Mouse (Mus musculus): ENCODE measurements at regions not wholly inside any gene's neighbourhood (a gene's known extent, or its start where the extent isn't known, plus 50 kb on each side); places are given as distances from the start of the nearest gene placed in this dataset.
A peak's percentile ranks its signal among the peaks of the same experiment; 100 is the strongest.

DNA sequence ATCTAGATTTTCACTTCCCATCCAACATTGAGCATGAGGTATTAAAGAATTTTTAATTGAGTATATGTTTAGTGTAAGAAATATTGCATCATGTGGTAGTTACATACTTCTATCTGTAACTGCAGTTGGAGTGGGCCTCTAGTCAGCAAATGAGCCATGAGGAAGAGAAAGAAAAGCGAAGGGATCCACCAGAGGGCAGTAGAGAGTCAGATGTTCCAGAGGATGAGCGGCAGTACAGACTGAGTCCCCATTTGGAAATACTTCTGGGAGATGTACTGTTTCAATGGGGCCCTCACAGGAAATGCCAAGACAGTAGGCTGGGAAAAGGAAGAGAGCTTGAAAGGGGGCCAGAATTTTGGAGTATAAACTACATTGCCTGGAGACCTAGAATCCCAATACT lies 221.2 kb downstream of the Myh15 start:
- peak; percentile 79 for DNase-seq (ENCODE audit: low spot score)

DNA sequence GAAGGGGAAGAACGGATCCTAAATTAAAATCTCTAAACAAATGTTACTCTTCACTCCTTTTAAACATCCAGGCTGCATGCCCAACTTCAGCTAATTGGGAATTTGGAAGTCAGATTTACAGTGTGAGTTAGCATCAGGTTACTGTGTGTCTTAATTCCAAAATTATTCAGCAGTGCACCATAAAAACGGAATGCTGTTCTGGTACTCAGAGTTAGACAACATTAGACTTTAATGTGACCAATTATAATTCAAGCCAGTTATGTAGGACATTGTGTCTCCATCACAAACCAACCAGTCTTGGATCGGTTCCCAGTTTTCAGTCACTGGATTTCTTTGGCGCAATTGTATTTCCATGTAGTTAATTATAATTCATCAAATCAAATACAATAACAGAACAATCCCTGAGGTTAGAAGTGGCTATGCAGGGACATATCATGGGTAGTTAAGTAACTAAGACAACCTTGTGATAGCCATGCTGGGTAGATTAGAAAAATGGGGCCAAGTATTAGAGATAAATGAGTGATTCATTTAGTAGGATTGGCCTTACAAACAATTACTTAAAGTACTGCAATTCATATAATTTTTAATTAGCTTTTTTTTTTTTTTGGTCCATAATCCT lies 230.9 kb downstream of the Myh15 start:
- DNase-seq (ENCODE audit: low spot score), result no peak

GRCm38 (mm10) chr16:49289200-49290079 lies 232.2 kb downstream of the Myh15 start:
- DNase-seq (ENCODE audit: low spot score), result no peak

- no peak for DNase-seq (ENCODE audit: low spot score)
Measured at GRCm38 (mm10) chr16:49303612-49304307, 246.5 kb downstream of the Myh15 start.

GRCm38 (mm10) chr16:49304354-49304753 lies 247.1 kb downstream of the Myh15 start:
- no peak for DNase-seq (ENCODE audit: low spot score)

DNA sequence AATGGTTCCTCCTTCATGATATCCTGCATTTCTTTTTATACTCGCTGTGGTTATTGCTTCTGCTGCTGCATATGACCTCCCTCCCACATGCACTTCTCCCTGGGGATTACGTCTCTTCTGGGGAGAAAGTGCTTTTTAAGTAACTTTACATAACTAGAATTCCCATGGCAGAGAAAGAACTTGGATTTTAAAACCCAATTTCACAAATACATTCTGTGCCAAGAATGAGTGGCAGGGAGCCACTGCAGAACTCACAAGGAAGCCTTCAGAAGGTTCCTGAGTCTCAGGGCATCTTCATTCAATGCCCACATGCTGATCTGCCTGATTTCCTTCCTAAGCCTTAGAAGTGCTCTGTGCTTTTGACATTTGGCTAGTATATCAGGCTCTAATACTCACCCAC lies 259.8 kb downstream of the Myh15 start:
- DNase-seq (ENCODE audit: low spot score), result no peak

DNA sequence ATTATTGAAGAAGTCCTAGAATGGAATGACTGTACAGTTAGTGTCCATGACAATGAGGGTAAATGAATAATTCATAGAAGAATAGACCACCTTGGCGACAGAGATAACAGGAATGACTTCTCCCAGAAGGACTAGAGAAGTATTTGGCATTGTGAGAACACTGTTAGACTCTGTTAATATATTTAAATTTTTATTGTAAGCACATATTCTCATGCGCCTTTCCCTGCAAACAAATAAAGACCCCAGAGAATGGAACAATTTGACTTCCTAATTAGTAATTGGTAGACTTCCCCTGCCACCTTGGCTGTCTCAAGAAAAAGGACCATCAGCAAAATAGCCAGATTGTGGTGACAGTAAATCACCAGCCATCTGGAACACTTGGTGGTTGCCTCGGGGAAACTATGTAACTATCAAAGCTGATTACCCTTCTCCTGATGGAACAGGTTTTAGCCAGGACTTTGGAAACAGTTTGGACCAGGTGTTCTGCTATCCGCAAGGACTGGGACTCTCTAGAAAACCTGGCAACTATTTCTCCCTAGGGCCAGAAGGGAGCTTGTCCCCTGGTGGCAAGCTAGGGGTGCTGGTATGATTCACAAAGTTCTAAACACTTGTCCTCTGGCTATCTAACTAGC lies 261.9 kb downstream of the Myh15 start:
- DNase-seq (ENCODE audit: low spot score), result no peak

GRCm38 (mm10) chr16:49319774-49320173 lies 262.5 kb downstream of the Myh15 start:
- no peak for DNase-seq (ENCODE audit: low spot score)

DNA sequence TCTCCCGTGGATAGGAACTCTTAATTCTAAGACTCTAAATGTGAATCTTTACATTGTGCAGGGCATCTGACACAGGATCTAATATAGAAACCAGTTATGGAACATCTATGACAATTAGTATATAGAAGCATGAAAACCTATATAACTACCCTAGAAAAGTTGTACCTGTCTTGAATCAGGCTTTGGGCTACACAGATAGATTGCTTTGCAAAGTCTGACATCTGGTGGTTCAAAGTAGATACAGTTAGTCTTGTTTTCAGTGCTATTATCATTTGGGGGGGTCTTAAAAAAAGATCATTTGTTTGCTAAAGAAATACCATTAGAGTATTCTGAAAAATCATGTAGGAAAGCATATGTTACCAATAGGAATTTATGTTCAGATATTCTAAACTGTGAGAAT lies 264.7 kb downstream of the Myh15 start:
- DNase-seq (ENCODE audit: low spot score), result no peak

GRCm38 (mm10) chr16:49330725-49331386 lies 273.6 kb downstream of the Myh15 start:
- DNase-seq (ENCODE audit: low spot score), result no peak

GRCm38 (mm10) chr16:49332107-49332722 lies 274.9 kb downstream of the Myh15 start:
- no peak for DNase-seq (ENCODE audit: low spot score)

DNA sequence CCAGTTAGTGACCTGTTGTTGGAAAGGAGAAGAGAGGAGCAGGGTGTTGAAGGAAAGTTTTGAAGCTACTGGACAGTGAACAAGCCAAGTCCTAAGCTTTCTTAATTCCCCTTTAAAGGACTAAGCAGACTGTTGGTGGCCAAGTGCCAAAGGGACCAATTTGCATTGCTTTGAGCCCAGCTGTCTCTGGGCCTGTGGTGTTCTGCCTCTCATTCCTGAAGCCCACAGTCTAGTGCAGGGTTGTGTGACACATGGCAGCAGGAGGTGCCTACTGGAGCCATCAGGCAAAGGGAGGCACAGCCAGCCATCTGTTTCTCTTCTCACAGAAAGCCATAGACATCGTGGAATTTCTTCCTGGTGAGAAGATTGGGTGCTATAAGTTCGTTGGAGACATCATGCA lies 278.6 kb downstream of the Myh15 start:
- DNase-seq (ENCODE audit: low spot score), result no peak

DNA sequence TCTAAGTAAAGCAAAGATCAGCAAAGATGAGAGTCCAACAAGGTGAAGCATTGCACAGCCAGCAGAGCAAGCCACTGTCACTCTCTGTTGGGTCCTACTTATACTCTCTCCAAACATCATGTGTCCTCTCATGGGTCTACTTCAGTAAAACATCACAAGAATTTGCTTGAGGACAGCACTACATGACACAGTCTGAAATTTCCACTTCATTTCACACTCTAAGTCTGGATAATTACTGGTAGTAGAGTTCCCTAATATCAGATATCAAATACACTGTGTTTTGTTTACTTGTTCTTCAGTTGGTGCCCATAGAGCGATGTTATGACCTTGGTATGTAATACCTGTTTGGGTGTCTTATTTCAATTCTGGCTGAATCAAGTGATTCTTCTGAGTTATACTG lies 280.7 kb downstream of the Myh15 start:
- DNase-seq (ENCODE audit: low spot score), result no peak

DNA sequence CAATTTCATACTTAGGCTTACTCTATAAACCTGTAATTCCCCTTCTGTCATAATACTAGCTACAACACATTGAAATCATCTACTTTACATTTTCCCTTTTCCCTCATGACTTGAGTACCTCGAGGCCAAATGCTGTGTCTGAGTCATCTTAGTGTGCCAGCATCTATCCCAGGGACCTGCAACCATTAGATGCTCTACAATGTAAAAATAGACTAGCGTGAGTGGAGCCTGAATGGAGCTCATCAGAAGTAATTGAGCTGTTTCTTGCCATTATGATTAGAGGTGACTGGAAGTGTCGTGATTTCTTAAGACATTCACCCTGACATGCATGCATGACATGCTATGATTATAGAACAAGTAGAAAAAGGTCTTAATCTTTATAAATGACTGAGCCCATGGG lies 301.1 kb downstream of the Myh15 start:
- no peak for DNase-seq (ENCODE audit: low spot score)

GRCm38 (mm10) chr16:49361731-49362130 lies 304.4 kb downstream of the Myh15 start:
- DNase-seq (ENCODE audit: low spot score), result no peak

DNA sequence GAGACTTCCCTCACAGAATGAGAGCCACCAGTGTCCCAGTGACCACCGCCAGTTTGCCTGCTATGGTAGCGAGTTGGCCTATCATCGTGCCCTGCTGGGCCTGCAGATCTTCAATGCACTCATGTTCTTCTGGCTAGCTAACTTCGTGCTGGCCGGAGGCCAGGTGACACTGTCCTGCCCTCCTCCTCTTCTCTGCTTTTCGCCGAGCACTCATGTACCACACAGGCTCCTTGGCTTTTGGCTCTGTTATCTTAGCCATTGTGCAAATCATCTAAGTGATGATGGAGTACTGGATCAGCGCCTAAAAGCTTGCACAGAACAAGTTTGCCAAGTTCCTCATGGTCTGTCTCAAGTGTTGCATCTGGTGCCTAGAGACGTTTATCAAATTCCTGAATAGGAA lies 312.2 kb downstream of the Myh15 start:
- no peak for DNase-seq (ENCODE audit: low spot score)

- no peak for DNase-seq (ENCODE audit: low spot score)
Measured at GRCm38 (mm10) chr16:49375108-49375507, 317.8 kb downstream of the Myh15 start.

- DNase-seq (ENCODE audit: low spot score), result no peak
Measured at GRCm38 (mm10) chr16:49378917-49379473, 320.0 kb upstream of the Ift57 start.

DNA sequence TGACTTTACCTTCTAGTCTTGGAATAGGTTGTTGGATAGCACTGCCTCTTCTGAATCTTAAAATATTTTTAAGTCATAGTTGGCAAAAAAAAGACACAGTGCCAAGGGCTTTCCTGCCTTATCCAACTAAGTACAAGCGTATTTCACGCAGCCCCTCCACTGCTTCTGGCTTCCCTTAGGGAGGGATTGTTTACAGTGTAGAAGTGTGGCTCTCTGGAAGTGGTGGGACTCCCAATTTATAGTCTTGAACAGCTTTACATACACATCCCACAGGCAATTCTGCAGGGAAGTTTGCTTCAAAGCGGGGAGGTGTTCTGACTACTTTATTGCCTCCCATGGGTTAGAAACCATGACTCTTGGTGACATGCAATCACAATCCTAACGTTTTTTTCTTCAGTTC lies 310.9 kb upstream of the Ift57 start:
- DNase-seq (ENCODE audit: low spot score), result no peak

- DNase-seq (ENCODE audit: low spot score), result peak; percentile 61
Measured at GRCm38 (mm10) chr16:49407956-49408795, 290.9 kb upstream of the Ift57 start.
